Mouse (Mus musculus): ENCODE data around the gene Apool. TPM values are rescaled to one million over a fixed set of nuclear protein-coding genes. Genes with fewer than 3 reads are reported as not detected.

Gene Apool
- total and polyA plus RNA-seq, 2 experiments, result 4.6 to 38.8 TPM

DNA sequence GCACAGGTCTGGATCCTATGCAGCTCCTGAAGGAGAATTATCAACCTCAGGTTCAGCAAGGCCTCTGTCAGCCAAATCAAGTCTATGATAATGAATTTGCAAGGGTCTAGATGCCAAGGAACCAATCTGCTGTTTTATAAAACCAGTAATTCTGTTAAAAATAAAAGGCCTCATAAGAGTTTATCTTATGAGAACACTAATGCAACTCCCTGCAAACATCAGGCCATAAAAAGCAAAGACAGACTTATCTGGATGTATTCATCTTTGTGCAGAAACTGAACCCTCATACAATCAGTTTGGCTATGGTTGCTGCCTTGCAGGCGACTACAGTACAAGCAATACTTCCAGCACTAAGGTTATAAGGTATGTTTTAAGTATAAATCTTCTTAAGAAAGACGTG is 101.2 kb downstream of the Apool start:
- WGBS, result 76% methylated on average over 2 of the region's 2 CpGs

More for the DNA sequence above, 101.2 kb downstream of the Apool start:
- Histone ChIP-seq H3K4me1 (ENCODE audit: control insufficient read depth, insufficient read depth, low read length) (no peaks in the 10 kb centered on the region), H3K27me3 (ENCODE audit: control insufficient read depth, insufficient read depth, low read length) (no peaks in the 10 kb centered on the region), H3K4me3 (ENCODE audit: insufficient read depth, low read depth, low read length) (no peak overlapping the region), H3K9ac (ENCODE audit: low read depth, low read length) (no peak overlapping the region), H3K27ac (replicated peaks; ENCODE audit: insufficient read depth, low read depth, low read length) (no peak overlapping the region), H3K79me2 (ENCODE audit: control insufficient read depth, insufficient read depth, low read length) (no peaks in the 10 kb centered on the region), H3K36me3 (ENCODE audit: control insufficient read depth, insufficient read depth, low read length) (no peaks in the 10 kb centered on the region)
- TF ChIP-seq POLR2A (IDR thresholded peaks at IDR 0.05; ENCODE audit: extremely low read depth, insufficient read depth, low read length), result no peak
- TF ChIP-seq CTCF (IDR thresholded peaks at IDR 0.05; ENCODE audit: low read depth, low read length), result no peak
- no peak for DNase-seq (ENCODE audit: extremely low read depth, low read depth, low spot score)

Other genes starting within 250 kb of the Apool start
- not detected in 2 replicates for gene 4933403O08Rik, start 72.3 kb upstream of the Apool start, total RNA-seq (2014; rRNA removed)
- not detected in 2 replicates for gene 4933403O08Rik, start 72.3 kb upstream of the Apool start, polyA plus RNA-seq (2012; rRNA removed)
- not detected in 2 replicates for gene Satl1, start 95.4 kb downstream of the Apool start, total RNA-seq (2014; rRNA removed)
- gene Satl1, start 95.4 kb downstream of the Apool start, polyA plus RNA-seq (2012; rRNA removed), result not detected in 2 replicates
- gene 2010106E10Rik, start 183.9 kb downstream of the Apool start, total RNA-seq (2014; rRNA removed), result not detected in 2 replicates
- gene 2010106E10Rik, start 183.9 kb downstream of the Apool start, polyA plus RNA-seq (2012; rRNA removed), result not detected in 2 replicates